Mouse (Mus musculus): ENCODE measurements around the gene Fyn. TPM values are rescaled to one million over a fixed set of nuclear protein-coding genes. Genes with fewer than 3 reads are reported as not detected.

The Fyn gene
- 9.5 and 14.9 TPM in 2 replicates for total RNA-seq (2012; rRNA removed)
- 17.4 and 19.9 TPM in 2 replicates for total RNA-seq (2014; rRNA removed)
- polyA plus RNA-seq (2012; ENCODE audit: insufficient read length, low read depth): 42.4 and 43.9 TPM in 2 replicates

GRCm38 (mm10) chr10:39368572-39369135, at the start of gene Fyn:
Gene Fyn (plus strand): TSS chr10:39368855.
- peak within 1 kb of the TSS; percentile 85 for H3K4me2 ChIP-seq (ENCODE audit: insufficient read depth, low read depth, poor library complexity, severe bottlenecking)
- H3K4me3 ChIP-seq (replicated peaks in 1 of 3; ENCODE audit: low read depth in 2 of 3, low read length in 2 of 3, poor library complexity in 1 of 3): peak within 1 kb of the TSS; percentile 57 to 90 (median 80)
- no peaks in the 10 kb centered on the region for H3K9me3 ChIP-seq (replicated peaks; ENCODE audit: low read length)
- in situ Hi-C loops (cut with MboI; ENCODE audit: low pct_ligation_motif_present, low pct_unique_long_range_greater_than_20kb, low sequenced_read_pairs) (no loop called here), dilution Hi-C loops (cut with MboI; ENCODE audit: extremely low pct_ligation_motif_present, extremely low pct_unique_long_range_greater_than_20kb, low sequenced_read_pairs) (no loop called here)
- no peak within 1 kb of the TSS for H3K27ac ChIP-seq (ENCODE audit: insufficient read depth, low read depth)
- no peaks in the 10 kb centered on the region for H3K27me3 ChIP-seq (replicated peaks)
- TF ChIP-seq MAFK (IDR thresholded peaks at IDR 0.05; ENCODE audit: insufficient replicate concordance, low read length) (no peak), BHLHE40 (IDR thresholded peaks at IDR 0.05; ENCODE audit: low read depth, low read length) (no peak), EP300 (IDR thresholded peaks at IDR 0.05; ENCODE audit: low read length) (no peak), TCF12 (IDR thresholded peaks at IDR 0.05; ENCODE audit: low read depth, low read length) (no peak), POLR2AphosphoS2 (IDR thresholded peaks at IDR 0.05; ENCODE audit: low read depth, low read length) (no peak), JUN (IDR thresholded peaks at IDR 0.05; ENCODE audit: insufficient read depth, low read depth, low read length) (no peak), ZC3H11A (IDR thresholded peaks at IDR 0.05; ENCODE audit: low read depth, low read length) (no peak), HCFC1 (IDR thresholded peaks at IDR 0.05; ENCODE audit: low read depth, low read length) (no peak), ZMIZ1 (IDR thresholded peaks at IDR 0.05; ENCODE audit: low read depth, low read length) (no peak), PAX5 (IDR thresholded peaks at IDR 0.05; ENCODE audit: low read length) (no peak)
- peaks cover 0 to 13% of the 10 kb centered on the region in 2 experiments for H3K36me3 ChIP-seq (replicated peaks in 1 of 2; ENCODE audit: control insufficient read depth in 1 of 2, insufficient read depth in 1 of 2, low read length in 1 of 2)
- H3K4me1 ChIP-seq (ENCODE audit: control insufficient read depth in 1 of 2, insufficient read depth in 2 of 2): peaks cover 0 to 30% of the 10 kb centered on the region in 2 experiments; a peak in 2 of 4 replicates
- peak within 1 kb of the TSS; percentile 62 for H3K9ac ChIP-seq (ENCODE audit: insufficient read depth, low read depth)
- DNase-seq (ENCODE audit: extremely low read depth): peak; percentile 12
- H3K79me2 ChIP-seq (replicated peaks; ENCODE audit: control insufficient read depth, extremely low read depth, insufficient read depth, poor library complexity, severe bottlenecking): no peaks in the 10 kb centered on the region

GRCm38 (mm10) chr10:39320798-39321622, 47.6 kb upstream of the Fyn start:
- dilution Hi-C loops (cut with MboI; ENCODE audit: extremely low pct_ligation_motif_present, extremely low pct_unique_long_range_greater_than_20kb, low sequenced_read_pairs): no loop called here
- Histone ChIP-seq H3K4me1 (ENCODE audit: control insufficient read depth in 1 of 2, insufficient read depth in 2 of 2) (peaks cover 12 to 41% of the 10 kb centered on the region in 2 experiments), H3K79me2 (replicated peaks; ENCODE audit: control insufficient read depth, extremely low read depth, insufficient read depth, poor library complexity, severe bottlenecking) (no peaks in the 10 kb centered on the region), H3K27me3 (replicated peaks) (no peaks in the 10 kb centered on the region), H3K36me3 (replicated peaks in 1 of 2; ENCODE audit: control insufficient read depth in 1 of 2, insufficient read depth in 1 of 2, low read length in 1 of 2) (no peaks in the 10 kb centered on the region), H3K9me3 (replicated peaks; ENCODE audit: low read length) (no peaks in the 10 kb centered on the region), H3K9ac (ENCODE audit: insufficient read depth, low read depth) (no peak overlapping the region), H3K4me2 (ENCODE audit: insufficient read depth, low read depth, poor library complexity, severe bottlenecking) (peak overlapping the region; percentile 58), H3K4me3 (replicated peaks in 1 of 3; ENCODE audit: low read depth in 2 of 3, low read length in 2 of 3, poor library complexity in 1 of 3) (peak overlapping the region in 1 of 3 experiments; percentile 2), H3K27ac (ENCODE audit: insufficient read depth, low read depth) (no peak overlapping the region)
- in situ Hi-C loops (cut with MboI; ENCODE audit: low pct_ligation_motif_present, low pct_unique_long_range_greater_than_20kb, low sequenced_read_pairs): no loop called here
- no peak for DNase-seq (ENCODE audit: extremely low read depth)
- no peak for TF ChIP-seq IRF4 (IDR thresholded peaks at IDR 0.05; ENCODE audit: low read depth, low read length)
- TF ChIP-seq ZC3H11A (IDR thresholded peaks at IDR 0.05; ENCODE audit: low read depth, low read length): no peak
- TF ChIP-seq NELFE (IDR thresholded peaks at IDR 0.05; ENCODE audit: low read depth, low read length): no peak
- no peak for TF ChIP-seq RCOR1 (conservative IDR thresholded peaks at IDR 0.05; ENCODE audit: low read depth, low read length)
- TF ChIP-seq NRF1 (IDR thresholded peaks at IDR 0.05; ENCODE audit: low read depth, low read length): peak; percentile 46
- TF ChIP-seq CTCF (conservative IDR thresholded peaks at IDR 0.05 in 1 of 2, IDR thresholded peaks at IDR 0.05 in 1 of 2; ENCODE audit: low read depth in 2 of 2, low read length in 2 of 2): no peak
- peak; percentile 50 for TF ChIP-seq BHLHE40 (IDR thresholded peaks at IDR 0.05; ENCODE audit: low read depth, low read length)
- TF ChIP-seq ZNF384 (IDR thresholded peaks at IDR 0.05; ENCODE audit: low read depth, low read length): no peak
- TF ChIP-seq POLR2A (IDR thresholded peaks at IDR 0.05; ENCODE audit: low read depth, low read length): no peak
- TF ChIP-seq MYC (IDR thresholded peaks at IDR 0.05; ENCODE audit: low read depth, low read length): no peak
- peak; percentile 30; the same call in 1 of the 2 replicates for TF ChIP-seq MEF2A (IDR thresholded peaks at IDR 0.05; ENCODE audit: borderline replicate concordance, low read depth, low read length)
- TF ChIP-seq RAD21 (IDR thresholded peaks at IDR 0.05; ENCODE audit: low read depth, low read length): no peak
- TF ChIP-seq PAX5 (IDR thresholded peaks at IDR 0.05; ENCODE audit: low read length): no peak
- no peak for TF ChIP-seq ETS1 (conservative IDR thresholded peaks at IDR 0.05; ENCODE audit: low read depth, low read length)
